In the genomic region with DNA sequence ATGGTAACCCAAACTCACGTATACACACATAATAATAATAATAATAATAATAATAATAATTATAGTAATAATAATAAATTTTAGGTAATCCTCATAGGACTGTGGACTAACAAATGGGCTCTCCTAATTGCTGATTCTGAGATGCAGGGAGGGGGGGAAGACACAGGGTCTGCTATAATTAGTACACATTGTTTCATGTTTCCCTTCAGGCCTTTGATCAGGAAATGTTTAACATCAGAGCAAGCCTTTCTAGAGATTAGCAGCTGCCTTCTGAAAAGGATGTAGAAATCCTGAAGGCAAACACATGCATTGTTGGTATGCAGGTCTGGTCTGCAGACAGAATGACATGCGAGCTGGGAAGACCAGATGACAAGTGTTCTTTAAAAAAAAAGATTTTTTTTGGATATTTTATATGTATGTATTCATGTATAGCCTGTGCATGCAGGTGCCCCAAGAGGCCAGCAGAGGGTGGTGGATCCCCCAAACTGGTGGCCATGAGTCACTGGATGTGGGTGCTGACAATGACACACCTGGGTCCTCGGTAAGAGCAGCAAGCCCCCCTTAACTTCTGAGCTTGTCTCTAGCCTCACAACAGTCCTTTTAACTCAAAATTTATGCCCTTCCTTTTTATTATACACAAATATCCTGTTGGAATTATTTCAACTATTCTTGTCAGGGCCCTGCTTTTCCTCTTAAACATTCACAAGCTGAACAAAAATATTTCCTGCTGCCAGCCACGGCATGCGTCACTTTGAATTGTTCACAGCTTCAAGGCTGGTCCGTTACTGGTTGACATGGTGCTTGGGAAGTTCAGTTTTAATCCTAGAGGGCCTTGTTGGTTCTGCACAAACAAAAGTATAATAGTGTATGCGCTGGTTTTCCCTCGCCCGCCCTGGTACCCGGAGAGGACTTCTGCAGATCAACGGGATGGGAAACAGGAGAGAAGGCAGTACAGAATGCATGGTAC, we compare ENCODE assay signal across 9 mouse cellular contexts.
DNase-seq lines count a peak whose midpoint lies in the region; ATAC-seq lines count a peak whose summit lies in the region.
"Had no signal": no experiment of that assay in that cellular context is flagged by ENCODE, and none has a peak within 500 bp of the region (broad histone marks: within the 10 kb centered on the region; RNA-seq: fewer than 3 reads in every experiment).

No protein-coding gene starts in this region.

- 79% methylated on average over 11 of the region's 11 CpGs for WGBS in hindbrain, embryonic 13.5 days
- 85% methylated on average over 11 of the region's 11 CpGs for WGBS in hindbrain, embryonic 11.5 days
- WGBS in intestine, embryonic 15.5 days, result 64% methylated on average over 11 of the region's 11 CpGs

- no peak overlapping the region for H3K4me2 ChIP-seq in hindbrain, embryonic 13.5 days
- no peak overlapping the region for H3K4me2 ChIP-seq in hindbrain, embryonic 11.5 days (replicated peaks; ENCODE audit: low read depth, low read length)
- no peak overlapping the region for H3K4me2 ChIP-seq in intestine, embryonic 15.5 days (replicated peaks)

- H3K36me3 ChIP-seq in hindbrain, embryonic 13.5 days, result no peaks in the 10 kb centered on the region
- H3K36me3 ChIP-seq in hindbrain, embryonic 11.5 days (ENCODE audit: control insufficient read depth, insufficient read depth, low read length), result no peaks in the 10 kb centered on the region
- no peaks in the 10 kb centered on the region for H3K36me3 ChIP-seq in intestine, embryonic 15.5 days

- H3K9ac ChIP-seq in hindbrain, embryonic 13.5 days, result no peak overlapping the region
- H3K9ac ChIP-seq in hindbrain, embryonic 11.5 days (ENCODE audit: low read depth, low read length), result no peak overlapping the region
- H3K9ac ChIP-seq in intestine, embryonic 15.5 days, result no peak overlapping the region

- peaks cover 4% of the 10 kb centered on the region for H3K4me1 ChIP-seq in hindbrain, embryonic 13.5 days (replicated peaks)
- H3K4me1 ChIP-seq in hindbrain, embryonic 11.5 days (replicated peaks; ENCODE audit: control insufficient read depth, insufficient read depth, low read length), result no peaks in the 10 kb centered on the region
- H3K4me1 ChIP-seq in intestine, embryonic 15.5 days (replicated peaks), result no peaks in the 10 kb centered on the region

- no peaks in the 10 kb centered on the region for H3K27me3 ChIP-seq in hindbrain, embryonic 13.5 days
- no peaks in the 10 kb centered on the region for H3K27me3 ChIP-seq in hindbrain, embryonic 11.5 days (ENCODE audit: control insufficient read depth, insufficient read depth, low read length)
- H3K27me3 ChIP-seq in intestine, embryonic 15.5 days (replicated peaks), result no peaks in the 10 kb centered on the region

- H3K9me3 ChIP-seq in hindbrain, embryonic 13.5 days, result no peaks in the 10 kb centered on the region
- H3K9me3 ChIP-seq in hindbrain, embryonic 11.5 days (ENCODE audit: control insufficient read depth, low read length), result no peaks in the 10 kb centered on the region
- no peaks in the 10 kb centered on the region for H3K9me3 ChIP-seq in intestine, embryonic 15.5 days

- H3K27ac ChIP-seq in hindbrain, embryonic 13.5 days, result 0 out of 2 replicates have a peak overlapping the region, but pooled peaks have one; percentile 35
- no peak overlapping the region for H3K27ac ChIP-seq in hindbrain, embryonic 11.5 days (ENCODE audit: low read depth, low read length)
- H3K27ac ChIP-seq in intestine, embryonic 15.5 days, result 0 out of 2 replicates have a peak overlapping the region, but pooled peaks have one; percentile 27
- H3K27ac ChIP-seq: macrophage had no signal

- ATAC-seq in hindbrain, embryonic 13.5 days (ENCODE audit: low FRiP score), result no peak; the same call in 1 of the 2 replicates
- ATAC-seq in hindbrain, embryonic 11.5 days (ENCODE audit: low FRiP score), result no peak
- ATAC-seq in intestine, embryonic 15.5 days, result 0 out of 2 replicates have a peak, but pooled peaks have one; percentile 20
- peak; percentile 65; the same call in 1 of the 2 replicates for ATAC-seq in megakaryocyte, adult 5-6 weeks (ENCODE audit: poor library complexity, severe bottlenecking)

- H3K4me3 ChIP-seq in hindbrain, embryonic 13.5 days, result no peak overlapping the region
- no peak overlapping the region for H3K4me3 ChIP-seq in hindbrain, embryonic 11.5 days (ENCODE audit: low read depth, low read length)
- no peak overlapping the region for H3K4me3 ChIP-seq in intestine, embryonic 15.5 days (replicated peaks)

- no peak for DNase-seq in hindbrain, embryonic 11.5 days (ENCODE audit: low spot score)
- DNase-seq in NIH3T3 (ENCODE audit: low read depth), result peak; percentile 4
- no peak for DNase-seq in spleen, adult 12 weeks (ENCODE audit: low spot score)
- DNase-seq in urinary bladder, postnatal 25 days (ENCODE audit: low spot score), result no peak
- DNase-seq in urinary bladder, postnatal 10 days (ENCODE audit: low spot score), result no peak

Comparison
In these comparisons a context has a peak if more than half of its experiments do, and no peak if none do; other contexts are left out.
1. ATAC-seq: peak in intestine, embryonic 15.5 days (single experiment) and megakaryocyte, adult 5-6 weeks (single experiment); none in hindbrain, embryonic 13.5 days (single experiment) and hindbrain, embryonic 11.5 days (single experiment).